ENCODE assay signal across 8 mouse cellular contexts in the genomic region with DNA sequence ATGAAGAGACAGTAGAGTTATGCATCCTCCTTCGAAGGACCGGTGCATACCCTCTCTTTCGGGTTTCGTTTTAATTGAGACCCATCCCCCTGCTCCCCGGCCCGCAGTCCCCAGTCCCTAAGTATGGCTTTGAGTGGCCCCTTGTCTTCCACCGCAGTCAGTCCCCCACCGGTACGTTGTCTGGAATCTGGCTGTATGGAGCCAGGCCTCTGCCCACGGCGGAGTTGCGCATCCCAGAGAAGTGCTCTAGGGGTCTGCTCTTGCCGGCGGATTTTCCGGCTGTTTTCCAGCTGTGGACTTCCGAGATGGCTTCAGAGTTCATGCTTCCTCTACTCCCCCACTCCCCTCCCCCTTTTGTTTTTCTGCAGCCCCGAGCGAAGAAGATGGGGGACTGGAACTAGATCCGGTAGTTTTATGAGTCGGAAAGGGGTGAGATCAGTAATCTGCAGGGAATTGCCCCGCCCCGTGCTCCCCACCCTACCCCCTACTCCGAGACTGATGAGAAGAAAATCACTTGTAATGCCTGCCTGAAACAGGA. TPM values are rescaled to one million over a fixed set of nuclear protein-coding genes. Genes with fewer than 3 reads are reported as not detected.
DNase-seq lines count a peak whose midpoint lies in the region; ATAC-seq and TF ChIP-seq lines count a peak whose summit lies in the region.

No protein-coding gene starts in this region.

- DNase-seq in lung, adult 18-20 months: no peak
- DNase-seq in liver, embryonic 13.5 days: no peak
- no peak for DNase-seq in layer of hippocampus, adult 8-10 months (ENCODE audit: low spot score in 2 of 2)
- no peak for DNase-seq in gastrocnemius, postnatal 4 days (ENCODE audit: low spot score in 2 of 2)

- peak overlapping the region; percentile 65 for H3K27ac ChIP-seq in lung, embryonic 15.5 days
- H3K27ac ChIP-seq in bone marrow macrophage, adult 2 months (ENCODE audit: insufficient read depth, low read depth, low read length): no peak overlapping the region
- peak overlapping the region; percentile 71 to 93 for H3K27ac ChIP-seq in heart, embryonic 14.5 days (replicated peaks in 1 of 2; ENCODE audit: control insufficient read depth in 1 of 2, insufficient read depth in 1 of 2, low read depth in 2 of 2, low read length in 2 of 2)
- 0 out of 2 replicates have a peak overlapping the region, but pooled peaks have one; percentile 23 for H3K27ac ChIP-seq in liver, embryonic 13.5 days
- H3K27ac ChIP-seq in small intestine, adult 2 months (ENCODE audit: insufficient read depth, low read depth, low read length): no peak overlapping the region

- no peak for TF ChIP-seq CTCF in bone marrow macrophage, adult 2 months (IDR thresholded peaks at IDR 0.05; ENCODE audit: low read depth, low read length)
- TF ChIP-seq CTCF in small intestine, adult 2 months (IDR thresholded peaks at IDR 0.05; ENCODE audit: extremely low read depth, insufficient read length, insufficient replicate concordance, low read depth, low read length): no peak

- peak overlapping the region; percentile 65 for H3K9ac ChIP-seq in lung, embryonic 15.5 days
- H3K9ac ChIP-seq in heart, embryonic 14.5 days (ENCODE audit: low read length): peak overlapping the region; percentile 91
- peak overlapping the region; percentile 71 for H3K9ac ChIP-seq in liver, embryonic 13.5 days

- H3K4me2 ChIP-seq in lung, embryonic 15.5 days: peak overlapping the region; percentile 72
- H3K4me2 ChIP-seq in heart, embryonic 14.5 days (ENCODE audit: low read length): peak overlapping the region; percentile 80
- peak overlapping the region; percentile 92 for H3K4me2 ChIP-seq in liver, embryonic 13.5 days

- WGBS in lung, embryonic 15.5 days: 1% methylated on average over 23 of the region's 23 CpGs
- under 1% methylated on average over 23 of the region's 23 CpGs for WGBS in heart, embryonic 14.5 days
- under 1% methylated on average over 23 of the region's 23 CpGs for WGBS in liver, embryonic 13.5 days (ENCODE audit: insufficient replicate concordance)
- WGBS in small intestine, adult 2 months: 3% methylated on average over 23 of the region's 23 CpGs

- peaks cover 9% of the 10 kb centered on the region; the same call in 1 of the 2 replicates for H3K36me3 ChIP-seq in lung, embryonic 15.5 days
- H3K36me3 ChIP-seq in heart, embryonic 14.5 days (ENCODE audit: control insufficient read depth, insufficient read depth, low read length): peaks cover 25% of the 10 kb centered on the region
- 0 out of 2 replicates have a peak, but pooled peaks cover 2% of the 10 kb centered on the region for H3K36me3 ChIP-seq in liver, embryonic 13.5 days
- 0 out of 2 replicates have a peak, but pooled peaks cover under 1% of the 10 kb centered on the region for H3K36me3 ChIP-seq in small intestine, adult 2 months (ENCODE audit: control insufficient read depth, insufficient read depth, low read length)

- peaks cover 28% of the 10 kb centered on the region for H3K4me1 ChIP-seq in lung, embryonic 15.5 days
- H3K4me1 ChIP-seq in bone marrow macrophage, adult 2 months (ENCODE audit: control insufficient read depth, insufficient read depth, low read length): peaks cover 31% of the 10 kb centered on the region
- peaks cover 9 to 31% of the 10 kb centered on the region in 2 experiments for H3K4me1 ChIP-seq in heart, embryonic 14.5 days (ENCODE audit: control insufficient read depth in 2 of 2, insufficient read depth in 2 of 2, low read length in 2 of 2)
- H3K4me1 ChIP-seq in liver, embryonic 13.5 days (replicated peaks): peaks cover 42% of the 10 kb centered on the region
- no peaks in the 10 kb centered on the region for H3K4me1 ChIP-seq in small intestine, adult 2 months (ENCODE audit: control insufficient read depth, insufficient read depth, insufficient read length, low read length)

- H3K4me3 ChIP-seq in lung, embryonic 15.5 days: peak overlapping the region; percentile 65
- H3K4me3 ChIP-seq in bone marrow macrophage, adult 2 months (ENCODE audit: insufficient read depth, low read length): peak overlapping the region; percentile 85
- H3K4me3 ChIP-seq in heart, embryonic 14.5 days (ENCODE audit: control insufficient read depth in 1 of 2, insufficient read depth in 1 of 2, low read depth in 1 of 2, low read length in 2 of 2): peak overlapping the region; percentile 63 to 90
- H3K4me3 ChIP-seq in liver, embryonic 13.5 days (replicated peaks): peak overlapping the region; percentile 74
- H3K4me3 ChIP-seq in small intestine, adult 2 months (ENCODE audit: low read depth, low read length): peak overlapping the region; percentile 85

- H3K27me3 ChIP-seq in lung, embryonic 15.5 days: no peaks in the 10 kb centered on the region
- no peaks in the 10 kb centered on the region for H3K27me3 ChIP-seq in heart, embryonic 14.5 days (ENCODE audit: control insufficient read depth, insufficient read depth, low read length)
- peaks cover 4% of the 10 kb centered on the region; the same call in 1 of the 2 replicates for H3K27me3 ChIP-seq in liver, embryonic 13.5 days
- H3K27me3 ChIP-seq in small intestine, adult 2 months (ENCODE audit: control insufficient read depth, insufficient read depth, low read length): no peaks in the 10 kb centered on the region

- peak; percentile 48 for ATAC-seq in lung, embryonic 15.5 days (ENCODE audit: borderline replicate concordance, extremely low read depth, low FRiP score, low TSS enrichment)
- ATAC-seq in heart, embryonic 14.5 days (ENCODE audit: insufficient number of reproducible peaks, insufficient read depth, low FRiP score, low read depth): 0 out of 2 replicates have a peak, but pooled peaks have one; percentile 3
- peak; percentile 5; the same call in 1 of the 2 replicates for ATAC-seq in liver, embryonic 13.5 days (ENCODE audit: low read depth)

- no peaks in the 10 kb centered on the region for H3K9me3 ChIP-seq in lung, embryonic 15.5 days
- H3K9me3 ChIP-seq in heart, embryonic 14.5 days (ENCODE audit: control insufficient read depth, low read length): no peaks in the 10 kb centered on the region
- H3K9me3 ChIP-seq in liver, embryonic 13.5 days (replicated peaks): no peaks in the 10 kb centered on the region

- no peak for TF ChIP-seq POLR2A in bone marrow macrophage, adult 2 months (IDR thresholded peaks at IDR 0.05; ENCODE audit: borderline replicate concordance, low read depth, low read length)
- no peak for TF ChIP-seq POLR2A in small intestine, adult 2 months (IDR thresholded peaks at IDR 0.05; ENCODE audit: low read depth, low read length)

RNA-seq across cellular contexts. Expression of gene Pygb, which starts 0.8 kb away (rescaled TPM):
- 88.9 and 91.7 TPM in 2 replicates for polyA plus RNA-seq in lung, embryonic 15.5 days (2015; fragmentation: Nextera tagmentation; extraction: Ambion mirVana)
- polyA plus RNA-seq in bone marrow macrophage, adult 2 months (2012; ENCODE audit: insufficient read depth, insufficient read length, missing spikeins): 24.3 and 33.9 TPM in 2 replicates
- 161 and 199 TPM in 2 replicates for polyA plus RNA-seq in heart, embryonic 14.5 days (2014; fragmentation: Nextera tagmentation; extraction: Ambion mirVana)
- polyA plus RNA-seq in liver, embryonic 13.5 days (2015; fragmentation: Nextera tagmentation; extraction: Ambion mirVana): 22.9 and 29.4 TPM in 2 replicates
- polyA plus RNA-seq in small intestine, adult 2 months (2012; rRNA removed): 15.6 and 20.5 TPM in 2 replicates
- total RNA-seq in layer of hippocampus, adult 8-10 months (2022): 100 to 1,000 TPM; 197 to 249 (median 221) TPM
- 10 to 100 TPM; 32.0 to 34.0 TPM for total RNA-seq in gastrocnemius, postnatal 4 days (2021)

RNA-seq across cellular contexts. Expression of gene Entpd6, which starts 38.5 kb away (rescaled TPM):
- polyA plus RNA-seq in lung, embryonic 15.5 days (2015; fragmentation: Nextera tagmentation; extraction: Ambion mirVana): 33.4 and 35.5 TPM in 2 replicates
- polyA plus RNA-seq in bone marrow macrophage, adult 2 months (2012; ENCODE audit: insufficient read depth, insufficient read length, missing spikeins): 7.2 and 8.2 TPM in 2 replicates
- 18.5 and 18.6 TPM in 2 replicates for polyA plus RNA-seq in heart, embryonic 14.5 days (2014; fragmentation: Nextera tagmentation; extraction: Ambion mirVana)
- 16.5 and 17.2 TPM in 2 replicates for polyA plus RNA-seq in liver, embryonic 13.5 days (2015; fragmentation: Nextera tagmentation; extraction: Ambion mirVana)
- polyA plus RNA-seq in small intestine, adult 2 months (2012; rRNA removed): 11.3 and 19.8 TPM in 2 replicates
- 10 to 100 TPM; 57.3 to 70.1 (median 67.0) TPM for total RNA-seq in layer of hippocampus, adult 8-10 months (2022)
- 10 to 100 TPM in 1 of 2 experiments, 1 to 10 TPM in 1; 9.9 to 10.0 TPM for total RNA-seq in gastrocnemius, postnatal 4 days (2021)

Comparison
In these comparisons a context has a peak if more than half of its experiments do, and no peak if none do; other contexts are left out.
1. H3K27ac ChIP-seq: peak in lung, embryonic 15.5 days (single experiment), heart, embryonic 14.5 days (2 of 2) and liver, embryonic 13.5 days (single experiment); none in bone marrow macrophage, adult 2 months (single experiment) and small intestine, adult 2 months (single experiment).
2. Peak in every context shown above with its lines, with median percentiles within 50 percentile points of each other: ATAC-seq, H3K4me2 ChIP-seq, H3K4me3 ChIP-seq and H3K9ac ChIP-seq.